Mouse (Mus musculus) adrenal gland (tissue): ENCODE measurements around the gene Mrvi1.

ENCODE experiments used
- intact Hi-C: fragments of 180-260 bp; cut with DNase I; formaldehyde crosslinking; loops from one replicate; pipeline ENCODE4 v1.15.1; 2025
- long read RNA-seq, 2 experiments: library from polyadenylated mRNA; unstranded; transcript quantifications; one replicate each; pipeline ENCODE4 v2.0.0; 2020; ENCODE audit warnings: borderline replicate concordance in 1 of 2; ENCODE audit not compliant: insufficient replicate concordance in 1 of 2

Gene Mrvi1
- long read RNA-seq, experiment 1 = 0 reads
- long read RNA-seq, experiment 2, partial matches to known transcripts = 1 of 2 reads
- long read RNA-seq, experiment 2, other reads (novel, unspliced or antisense) = 1 of 2 reads

GRCm38 (mm10) chr7:110982053-110982705, at the start of gene Mrvi1:
Gene Mrvi1, minus strand, starts transcription at chr7:110982461.
- intact Hi-C loops = loop anchor here (2.0 kb wide), 1 partner anchor 33 kb away; no protein-coding TSS in a partner anchor

GRCm38 (mm10) chr7:111029046-111029553, 46.8 kb upstream of the Mrvi1 start:
- intact Hi-C loops = no loop called here

- intact Hi-C loops = no loop called here
These were observed 46.2 kb upstream of the Mrvi1 start, which contains the start of gene Ctr9 for GRCm38 (mm10) chr7:111028281-111029045. Gene Ctr9, plus strand, starts transcription at chr7:111028951.

- intact Hi-C loops = no loop called here
These were observed 42.7 kb upstream of the Mrvi1 start for GRCm38 (mm10) chr7:111024912-111025311.

- intact Hi-C loops = no loop called here
These were observed 41.9 kb upstream of the Mrvi1 start for GRCm38 (mm10) chr7:111024068-111024594.

GRCm38 (mm10) chr7:111020814-111021213, 38.6 kb upstream of the Mrvi1 start:
- intact Hi-C loops = no loop called here

- intact Hi-C loops = loop anchor here (5.0 kb wide), 1 partner anchor 215 kb away; no protein-coding TSS in a partner anchor
These were observed 34.7 kb upstream of the Mrvi1 start for GRCm38 (mm10) chr7:111016921-111017320.

- intact Hi-C loops = loop anchor here (1.0 to 5.0 kb wide), 4 partner anchors 33 to 289 kb away; partner anchors contain the start of gene Mrvi1
These were observed 33.5 kb upstream of the Mrvi1 start for GRCm38 (mm10) chr7:111015731-111016130.

- intact Hi-C loops = loop anchor here (1.0 to 5.0 kb wide), 4 partner anchors 32 to 288 kb away; partner anchors contain the start of gene Mrvi1
These were observed 32.6 kb upstream of the Mrvi1 start for GRCm38 (mm10) chr7:111014893-111015292.

- intact Hi-C loops = loop anchor here (2.0 kb wide), 2 partner anchors 31 to 287 kb away; partner anchors contain the start of gene Mrvi1
These were observed 31.9 kb upstream of the Mrvi1 start for GRCm38 (mm10) chr7:111014039-111014605.

GRCm38 (mm10) chr7:111004136-111004840, 22.0 kb upstream of the Mrvi1 start:
- intact Hi-C loops = no loop called here

- intact Hi-C loops = no loop called here
These were observed 16.9 kb upstream of the Mrvi1 start for GRCm38 (mm10) chr7:110998887-110999827.

- intact Hi-C loops = no loop called here
These were observed 8.9 kb upstream of the Mrvi1 start for GRCm38 (mm10) chr7:110991221-110991494.

- intact Hi-C loops = no loop called here
These were observed 8.3 kb upstream of the Mrvi1 start for GRCm38 (mm10) chr7:110990356-110991220.

GRCm38 (mm10) chr7:110989286-110989879, 7.1 kb upstream of the Mrvi1 start:
- intact Hi-C loops = no loop called here

- intact Hi-C loops = no loop called here
These were observed 5.8 kb upstream of the Mrvi1 start for GRCm38 (mm10) chr7:110988081-110988480.

- intact Hi-C loops = no loop called here
These were observed 3.5 kb upstream of the Mrvi1 start for GRCm38 (mm10) chr7:110985581-110986265.

GRCm38 (mm10) chr7:110983621-110984020, 1.4 kb upstream of the Mrvi1 start:
- intact Hi-C loops = loop anchor here (2.0 kb wide), 1 partner anchor 31 kb away; no protein-coding TSS in a partner anchor
